Mouse (Mus musculus): ENCODE measurements around the gene Rab43.

The Rab43 gene

DNA sequence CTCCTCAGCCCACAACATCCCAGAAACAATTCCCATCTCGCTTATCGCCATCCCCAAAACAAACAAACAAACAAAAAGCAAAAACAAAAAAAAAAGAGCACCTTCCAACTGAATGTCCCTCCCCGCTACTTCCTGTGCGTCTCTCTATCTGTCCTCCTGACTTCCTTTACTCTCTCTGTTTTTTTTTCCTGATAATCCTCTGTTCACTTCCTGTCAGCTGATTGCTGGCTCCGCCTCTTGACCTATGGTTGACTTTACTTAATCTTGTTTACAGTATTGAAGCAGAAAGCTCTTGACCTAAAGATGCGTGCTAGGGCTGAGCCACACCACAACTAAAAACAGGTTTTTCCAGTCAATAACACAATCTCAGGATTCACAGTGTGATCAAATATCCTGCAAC is 63.4 kb downstream of the Rab43 start:
- no peak for DNase-seq (ENCODE audit: low read depth)

DNA sequence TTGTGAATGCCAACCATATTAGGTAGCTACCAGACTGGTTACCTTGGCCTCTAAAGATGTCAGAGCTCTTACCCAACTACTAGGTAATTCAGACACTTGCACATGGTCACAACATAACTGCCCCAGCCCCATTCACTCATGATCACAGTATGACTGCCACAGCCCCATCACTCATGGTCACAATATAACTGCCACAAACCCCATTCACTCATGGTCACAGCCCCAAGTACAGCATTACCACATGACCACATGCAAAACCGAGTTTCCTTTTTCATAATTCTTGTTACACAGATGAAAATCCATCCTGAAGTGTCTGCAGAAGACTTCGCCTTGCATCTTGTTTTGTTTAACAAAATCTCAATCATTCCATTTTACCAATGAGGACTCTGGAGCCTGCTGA is 63.9 kb downstream of the Rab43 start:
- no peak for DNase-seq (ENCODE audit: low read depth)

DNA sequence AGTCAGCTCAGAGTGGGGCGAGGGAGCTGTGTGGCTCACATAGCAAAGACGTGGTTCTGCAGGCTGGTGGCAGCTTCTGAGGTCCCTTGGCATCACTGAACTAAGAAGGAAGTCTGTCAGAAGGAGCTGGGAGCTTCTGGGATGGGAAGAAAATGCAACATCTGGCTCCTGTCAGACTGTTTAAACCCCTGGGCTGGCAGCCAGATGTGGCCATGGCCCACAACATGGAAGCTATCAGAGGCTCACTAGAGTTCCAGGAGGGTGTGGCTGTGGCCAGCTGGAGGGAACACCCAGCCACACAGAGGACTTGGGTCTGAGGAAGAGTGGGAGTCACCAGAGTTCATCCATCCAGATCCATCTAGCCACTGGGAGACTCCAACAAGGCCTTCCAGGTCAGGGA is 65.1 kb downstream of the Rab43 start:
- DNase-seq (ENCODE audit: low read depth), result peak; percentile 73

DNA sequence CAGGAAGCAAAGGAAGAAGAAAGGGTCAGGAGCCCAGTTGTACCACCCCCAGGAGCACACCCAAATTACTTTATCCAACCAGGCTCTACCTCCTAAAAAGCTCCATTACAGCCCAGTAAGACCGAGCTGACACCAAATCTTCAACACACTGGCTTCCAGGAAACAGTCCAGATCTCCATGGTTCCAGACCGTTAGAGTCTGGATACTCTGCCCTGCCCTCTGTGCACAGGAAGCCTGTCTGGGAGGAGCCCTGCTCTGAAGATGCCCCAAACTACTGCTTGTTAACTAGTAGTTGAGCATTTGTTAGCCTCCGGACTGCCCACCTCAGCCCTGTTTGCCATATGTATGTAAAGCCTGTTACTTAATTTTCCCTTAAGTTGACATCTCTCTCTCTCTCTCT is 65.9 kb downstream of the Rab43 start:
- no peak for DNase-seq (ENCODE audit: low read depth)

DNA sequence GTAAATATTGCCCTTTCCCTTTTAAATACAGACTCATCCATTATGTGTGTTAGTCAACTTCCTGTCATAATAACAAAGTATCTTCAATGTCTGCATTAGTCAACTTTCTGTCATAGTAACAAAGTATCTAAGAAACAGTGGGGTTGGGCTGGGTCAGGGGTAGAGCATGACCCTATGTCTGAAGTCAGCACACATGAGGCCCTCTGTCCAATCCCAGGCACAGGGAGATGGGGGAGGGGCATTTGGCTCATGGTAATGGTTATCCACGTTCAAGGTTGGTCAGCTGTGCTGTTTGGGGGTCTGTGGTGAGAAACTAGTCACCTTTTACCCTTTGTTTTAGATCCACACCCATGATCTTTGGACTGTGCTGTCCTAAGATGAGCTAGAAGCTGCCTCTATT is 66.7 kb downstream of the Rab43 start:
- peak; percentile 23 for DNase-seq (ENCODE audit: low read depth)

DNA sequence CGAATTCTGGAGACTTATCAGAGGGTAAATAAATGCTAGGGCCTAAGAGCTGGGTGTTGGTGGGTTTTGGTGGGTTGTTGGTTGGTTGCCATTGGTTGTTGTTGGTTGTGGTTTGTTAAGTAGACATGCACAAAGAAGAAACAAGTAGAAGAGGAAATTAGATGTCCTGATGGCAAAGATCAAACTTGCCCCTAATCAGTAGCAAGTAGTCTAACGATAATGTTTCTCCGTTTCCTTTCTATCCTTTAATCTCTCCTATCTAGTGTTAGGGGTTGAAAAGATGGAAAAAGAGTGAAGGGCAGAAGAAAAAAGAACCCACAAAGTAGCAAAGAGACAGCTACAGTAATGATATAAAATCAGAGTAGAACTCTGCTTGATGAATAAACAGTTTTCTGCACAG is 67.3 kb downstream of the Rab43 start:
- no peak for DNase-seq (ENCODE audit: low read depth)

DNA sequence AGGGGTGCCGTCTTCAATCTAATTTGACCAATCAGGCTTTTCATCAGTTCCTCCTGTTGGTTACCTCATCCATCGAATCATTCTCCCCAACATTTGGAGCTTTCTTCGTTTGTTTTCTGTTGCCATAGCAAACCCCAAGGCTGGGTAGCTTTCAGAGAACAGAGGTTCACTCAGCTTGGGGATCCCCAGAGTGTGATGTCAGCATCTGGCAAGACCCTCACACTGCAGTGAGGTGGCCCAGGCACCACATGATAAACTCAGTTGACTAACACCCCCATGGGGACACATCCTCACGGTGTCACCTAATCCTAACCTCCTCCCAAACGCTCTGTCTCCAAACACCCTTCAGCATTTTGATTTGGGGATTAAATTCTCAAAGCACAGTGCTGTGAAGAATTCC is 68.7 kb downstream of the Rab43 start:
- DNase-seq (ENCODE audit: low read depth), result no peak

DNA sequence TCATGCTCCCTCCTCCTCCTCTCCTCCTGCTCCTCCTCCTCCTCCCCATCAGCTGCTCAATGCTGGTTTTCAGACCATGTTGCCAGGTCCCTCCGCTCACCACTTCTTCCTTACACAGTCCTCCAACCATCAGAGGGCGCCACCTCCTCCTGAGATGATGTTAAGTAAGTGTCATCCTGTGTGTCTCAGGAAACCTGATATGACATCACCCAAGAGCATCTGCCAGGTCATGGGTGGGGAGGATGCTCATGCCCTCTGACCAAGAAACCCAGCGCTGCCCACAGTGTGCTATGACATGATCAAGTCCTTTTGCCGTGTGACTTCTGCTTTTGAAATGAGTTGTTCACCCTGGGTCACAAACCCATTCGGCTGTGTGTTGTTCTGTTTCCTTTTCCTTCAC is 69.2 kb downstream of the Rab43 start:
- DNase-seq (ENCODE audit: low read depth), result no peak

DNA sequence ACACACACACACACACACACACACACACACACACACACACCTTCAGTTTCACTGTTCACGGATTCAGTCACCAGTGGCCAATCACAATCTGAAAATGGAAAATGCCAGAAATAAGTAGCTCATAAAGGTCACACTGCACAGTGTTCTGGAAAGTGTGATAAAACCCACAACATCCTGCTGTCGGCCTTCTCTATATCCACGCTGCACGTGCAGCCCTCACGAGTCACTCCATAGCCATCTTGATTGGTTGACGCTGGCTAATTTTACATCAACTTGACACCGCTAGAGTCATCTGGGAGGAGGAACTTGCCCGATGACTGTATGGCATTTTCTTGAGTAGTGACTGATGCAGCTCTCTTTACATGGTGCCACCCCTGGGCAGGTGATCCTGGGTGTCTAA is 70.0 kb downstream of the Rab43 start:
- DNase-seq (ENCODE audit: low read depth), result no peak

DNA sequence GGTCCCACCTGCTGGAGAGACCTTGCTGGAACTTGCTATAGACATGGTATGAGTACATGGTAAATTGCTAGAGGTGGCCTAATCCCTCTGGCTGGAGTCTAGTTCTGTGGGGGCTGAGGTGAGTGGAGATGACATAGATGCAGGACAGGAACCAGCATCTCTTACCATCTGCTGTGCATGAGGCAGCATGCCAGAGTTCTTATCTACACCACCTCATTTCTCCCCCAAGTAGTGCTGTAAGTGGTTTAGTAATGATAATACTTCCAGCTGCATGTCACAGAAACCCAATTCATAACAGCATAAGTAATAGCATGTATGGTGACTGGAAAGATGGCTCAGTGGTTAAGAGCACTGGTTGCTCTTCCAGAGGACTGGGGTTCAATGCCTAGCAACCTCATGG is 71.5 kb downstream of the Rab43 start:
- DNase-seq (ENCODE audit: low read depth), result no peak

DNA sequence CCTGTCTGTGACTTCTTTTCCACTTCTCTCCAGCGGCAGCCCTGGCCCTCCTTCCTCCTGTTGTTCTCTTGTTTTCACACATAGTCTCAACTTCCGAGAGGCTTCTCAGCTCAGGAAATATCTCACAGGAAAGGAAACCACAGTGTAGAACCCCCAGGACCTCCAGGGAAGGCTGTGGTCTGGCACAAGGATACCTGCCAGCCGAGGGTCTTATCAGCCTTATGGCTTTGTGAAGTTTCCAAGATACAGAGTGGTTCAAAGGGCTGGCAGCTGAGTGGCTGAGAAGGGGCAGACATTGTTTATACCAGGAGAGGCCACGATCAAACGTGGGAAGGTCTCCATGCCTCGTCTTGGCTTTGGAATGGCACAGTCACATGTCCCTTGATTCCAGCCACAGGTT is 72.1 kb downstream of the Rab43 start:
- no peak for DNase-seq (ENCODE audit: low read depth)

Data from NIH3T3 (cell line).